Mouse (Mus musculus): ENCODE results near the gene Rnf10. TPM values are rescaled to one million over a fixed set of nuclear protein-coding genes. Genes with fewer than 3 reads are reported as not detected.

The Rnf10 gene
- polyA plus RNA-seq, 1 experiment from 2014 or later, result 208 TPM

GRCm38 (mm10) chr5:115230830-115231551 is 41.7 kb downstream of the Rnf10 start:
- Histone ChIP-seq H3K9ac (replicated peaks) (no peak overlapping the region), H3K4me3 (no peak overlapping the region), H3K9me3 (no peaks in the 10 kb centered on the region), H3K4me1 (peaks cover 18% of the 10 kb centered on the region), H3K27me3 (peaks cover 51% of the 10 kb centered on the region), H3K4me2 (replicated peaks) (no peak overlapping the region), H3K27ac (replicated peaks) (no peak overlapping the region; the same call in 1 of the 2 replicates), H3K36me3 (no peaks in the 10 kb centered on the region)
- 52% methylated on average over 15 of the region's 15 CpGs for WGBS
- no peak for ATAC-seq (ENCODE audit: low FRiP score, low read depth)

GRCm38 (mm10) chr5:115222485-115222884 is 50.2 kb downstream of the Rnf10 start:
- Histone ChIP-seq H3K4me2 (replicated peaks) (no peak overlapping the region), H3K36me3 (no peaks in the 10 kb centered on the region), H3K9ac (replicated peaks) (no peak overlapping the region), H3K27ac (replicated peaks) (no peak overlapping the region), H3K4me1 (peaks cover 5% of the 10 kb centered on the region), H3K9me3 (0 out of 2 replicates have a peak, but pooled peaks cover 5% of the 10 kb centered on the region), H3K27me3 (peaks cover 17% of the 10 kb centered on the region), H3K4me3 (no peak overlapping the region)
- ATAC-seq (ENCODE audit: low FRiP score, low read depth), result no peak
- 78% methylated on average over 3 of the region's 3 CpGs for WGBS

- ATAC-seq (ENCODE audit: low FRiP score, low read depth), result no peak
- Histone ChIP-seq H3K4me3 (no peak overlapping the region), H3K9ac (replicated peaks) (no peak overlapping the region), H3K36me3 (no peaks in the 10 kb centered on the region), H3K27ac (replicated peaks) (no peak overlapping the region), H3K4me2 (replicated peaks) (no peak overlapping the region), H3K4me1 (peaks cover 5% of the 10 kb centered on the region), H3K27me3 (peaks cover 27% of the 10 kb centered on the region), H3K9me3 (0 out of 2 replicates have a peak, but pooled peaks cover 5% of the 10 kb centered on the region)
- 40% methylated on average over 13 of the region's 13 CpGs for WGBS
These were observed 51.6 kb downstream of the Rnf10 start for GRCm38 (mm10) chr5:115220931-115221640.

- peaks cover 44% of the 10 kb centered on the region for H3K27me3 ChIP-seq
- peaks cover 15% of the 10 kb centered on the region for H3K4me1 ChIP-seq
- WGBS, result 94% methylated on average over 12 of the region's 12 CpGs
- ATAC-seq (ENCODE audit: low FRiP score, low read depth), result no peak
- H3K4me2 ChIP-seq (replicated peaks), result no peak overlapping the region
- H3K4me3 ChIP-seq, result no peak overlapping the region
- no peak overlapping the region for H3K9ac ChIP-seq (replicated peaks)
- H3K36me3 ChIP-seq, result no peaks in the 10 kb centered on the region
- no peak overlapping the region for H3K27ac ChIP-seq (replicated peaks)
- 0 out of 2 replicates have a peak, but pooled peaks cover 5% of the 10 kb centered on the region for H3K9me3 ChIP-seq
These were observed 54.7 kb downstream of the Rnf10 start for GRCm38 (mm10) chr5:115217998-115218397.

GRCm38 (mm10) chr5:115215273-115216185 is 57.2 kb downstream of the Rnf10 start:
- Histone ChIP-seq H3K9ac (replicated peaks) (peak overlapping the region; percentile 65), H3K27me3 (peaks cover 56% of the 10 kb centered on the region), H3K9me3 (0 out of 2 replicates have a peak, but pooled peaks cover 5% of the 10 kb centered on the region), H3K36me3 (no peaks in the 10 kb centered on the region), H3K4me3 (peak overlapping the region; percentile 43), H3K27ac (replicated peaks) (no peak overlapping the region), H3K4me2 (replicated peaks) (peak overlapping the region; percentile 69), H3K4me1 (peaks cover 10% of the 10 kb centered on the region)
- WGBS, result 13% methylated on average over 27 of the region's 27 CpGs
- peak; percentile 54; the same call in 1 of the 2 replicates for ATAC-seq (ENCODE audit: low FRiP score, low read depth)

- Histone ChIP-seq H3K27me3 (peaks cover 55% of the 10 kb centered on the region), H3K9me3 (0 out of 2 replicates have a peak, but pooled peaks cover 5% of the 10 kb centered on the region), H3K36me3 (no peaks in the 10 kb centered on the region), H3K4me3 (peak overlapping the region; percentile 43), H3K4me2 (replicated peaks) (peak overlapping the region; percentile 69), H3K9ac (replicated peaks) (peak overlapping the region; percentile 65), H3K27ac (replicated peaks) (peak overlapping the region; percentile 39; the same call in 1 of the 2 replicates), H3K4me1 (peaks cover 10% of the 10 kb centered on the region)
- 0% methylated on average over 17 of the region's 17 CpGs for WGBS
- peak; percentile 69; the same call in 1 of the 2 replicates for ATAC-seq (ENCODE audit: low FRiP score, low read depth)
These were observed 57.8 kb downstream of the Rnf10 start for GRCm38 (mm10) chr5:115214864-115215263.

GRCm38 (mm10) chr5:115212861-115213260 is 59.8 kb downstream of the Rnf10 start:
- Histone ChIP-seq H3K27me3 (peaks cover 45% of the 10 kb centered on the region), H3K9ac (replicated peaks) (no peak overlapping the region), H3K4me2 (replicated peaks) (no peak overlapping the region), H3K4me1 (peaks cover 14% of the 10 kb centered on the region), H3K36me3 (no peaks in the 10 kb centered on the region), H3K27ac (replicated peaks) (no peak overlapping the region), H3K9me3 (no peaks in the 10 kb centered on the region), H3K4me3 (no peak overlapping the region)
- 64% methylated on average over 4 of the region's 4 CpGs for WGBS
- no peak for ATAC-seq (ENCODE audit: low FRiP score, low read depth)

GRCm38 (mm10) chr5:115212451-115212850 is 60.2 kb downstream of the Rnf10 start:
- peaks cover 46% of the 10 kb centered on the region for H3K27me3 ChIP-seq
- no peak for ATAC-seq (ENCODE audit: low FRiP score, low read depth)
- peaks cover 15% of the 10 kb centered on the region for H3K4me1 ChIP-seq
- H3K4me2 ChIP-seq (replicated peaks), result no peak overlapping the region
- no peaks in the 10 kb centered on the region for H3K36me3 ChIP-seq
- WGBS, result 86% methylated on average over 9 of the region's 9 CpGs
- H3K27ac ChIP-seq (replicated peaks), result no peak overlapping the region
- no peaks in the 10 kb centered on the region for H3K9me3 ChIP-seq
- H3K4me3 ChIP-seq, result no peak overlapping the region
- H3K9ac ChIP-seq (replicated peaks), result no peak overlapping the region

- Histone ChIP-seq H3K36me3 (no peaks in the 10 kb centered on the region), H3K27ac (replicated peaks) (no peak overlapping the region), H3K4me1 (peaks cover 8% of the 10 kb centered on the region; the same call in 1 of the 2 replicates), H3K4me3 (no peak overlapping the region), H3K9ac (replicated peaks) (no peak overlapping the region), H3K4me2 (replicated peaks) (no peak overlapping the region), H3K9me3 (no peaks in the 10 kb centered on the region), H3K27me3 (peaks cover 40% of the 10 kb centered on the region)
- no peak for ATAC-seq (ENCODE audit: low FRiP score, low read depth)
- 7% methylated on average over 1 of the region's 1 CpGs for WGBS
These were observed 62.3 kb downstream of the Rnf10 start for GRCm38 (mm10) chr5:115210380-115210779.

GRCm38 (mm10) chr5:115208601-115209000 is 64.1 kb downstream of the Rnf10 start:
- ATAC-seq (ENCODE audit: low FRiP score, low read depth), result no peak
- Histone ChIP-seq H3K27me3 (peaks cover 37% of the 10 kb centered on the region), H3K4me3 (no peak overlapping the region), H3K36me3 (no peaks in the 10 kb centered on the region), H3K4me1 (peaks cover 20% of the 10 kb centered on the region), H3K27ac (replicated peaks) (no peak overlapping the region), H3K9me3 (no peaks in the 10 kb centered on the region), H3K4me2 (replicated peaks) (no peak overlapping the region), H3K9ac (replicated peaks) (no peak overlapping the region)
- 65% methylated on average over 5 of the region's 5 CpGs for WGBS

GRCm38 (mm10) chr5:115207892-115208291 is 64.8 kb downstream of the Rnf10 start:
- Histone ChIP-seq H3K4me3 (no peak overlapping the region), H3K4me2 (replicated peaks) (no peak overlapping the region), H3K4me1 (peaks cover 20% of the 10 kb centered on the region), H3K27ac (replicated peaks) (no peak overlapping the region), H3K9ac (replicated peaks) (no peak overlapping the region), H3K36me3 (no peaks in the 10 kb centered on the region), H3K9me3 (no peaks in the 10 kb centered on the region), H3K27me3 (peaks cover 38% of the 10 kb centered on the region)
- 18% methylated on average over 9 of the region's 16 CpGs for WGBS
- no peak for ATAC-seq (ENCODE audit: low FRiP score, low read depth)

Measured in midbrain, embryonic 12.5 days (tissue).